Mouse (Mus musculus) lung, embryonic 15.5 days (tissue): ENCODE measurements around the gene Efcab11. TPM values are rescaled to one million over a fixed set of nuclear protein-coding genes. Genes with fewer than 3 reads are reported as not detected.
"Not testable (repeated sequence)": the region's sequence is repeated elsewhere in the genome, so short reads cannot be mapped to it uniquely, and the experiment has no call there.

Source experiments
- ATAC-seq: fragments of 200-750 bp; cut with Nextera tagmentation; 2 replicates; pipeline ENCODE4 v1.8.0; 2017; ENCODE audit warnings: moderate number of reproducible peaks, borderline replicate concordance; ENCODE audit not compliant: low FRiP score, low TSS enrichment; ENCODE audit errors: extremely low read depth
- H3K27ac ChIP-seq: fragments of 300-500 bp; sonication (generic); 2 replicates; pipeline ENCODE4 v1.5.1; 2015; ENCODE audit warnings: moderate library complexity, mild to moderate bottlenecking, inconsistent platforms
- H3K27me3 ChIP-seq: fragments of 300-500 bp; sonication (generic); 2 replicates; pipeline ENCODE4 v1.6.1; 2015; ENCODE audit warnings: inconsistent platforms
- H3K36me3 ChIP-seq: fragments of 300-500 bp; sonication (generic); 2 replicates; pipeline ENCODE4 v1.6.1; 2015; ENCODE audit warnings: inconsistent platforms
- H3K4me1 ChIP-seq: fragments of 300-500 bp; sonication (generic); 2 replicates; pipeline ENCODE4 v1.6.1; 2015; ENCODE audit warnings: inconsistent platforms
- H3K4me2 ChIP-seq: fragments of 300-500 bp; sonication (generic); 2 replicates; pipeline ENCODE4 v1.6.1; 2015; ENCODE audit warnings: inconsistent platforms, mild to moderate bottlenecking, moderate library complexity
- H3K4me3 ChIP-seq: fragments of 300-500 bp; sonication (generic); 2 replicates; pipeline ENCODE4 v1.5.1; 2015; ENCODE audit warnings: mild to moderate bottlenecking, inconsistent platforms
- H3K9ac ChIP-seq: fragments of 300-500 bp; sonication (generic); 2 replicates; pipeline ENCODE4 v1.6.1; 2015; ENCODE audit warnings: inconsistent platforms
- H3K9me3 ChIP-seq: fragments of 300-500 bp; sonication (generic); 2 replicates; pipeline ENCODE4 v1.6.1; 2016; ENCODE audit warnings: inconsistent platforms
- WGBS: fragments of 180-500 bp; shearing (Covaris S2); methylation state at CpG from one replicate; pipeline ENCODE4 v1.1.7; 2015; 5-methylcytosine and 5-hydroxymethylcytosine counted together
- polyA plus RNA-seq: library from polyadenylated mRNA; unstranded; fragments of >200 nt; fragmentation: Nextera tagmentation; extraction: Ambion mirVana; gene quantifications from 2 replicates; pipeline ENCODE4 v1.2.1, GENCODE M21; 2015

Gene Efcab11
- polyA plus RNA-seq, 1 experiment from 2014 or later, result 19.2 TPM

DNA sequence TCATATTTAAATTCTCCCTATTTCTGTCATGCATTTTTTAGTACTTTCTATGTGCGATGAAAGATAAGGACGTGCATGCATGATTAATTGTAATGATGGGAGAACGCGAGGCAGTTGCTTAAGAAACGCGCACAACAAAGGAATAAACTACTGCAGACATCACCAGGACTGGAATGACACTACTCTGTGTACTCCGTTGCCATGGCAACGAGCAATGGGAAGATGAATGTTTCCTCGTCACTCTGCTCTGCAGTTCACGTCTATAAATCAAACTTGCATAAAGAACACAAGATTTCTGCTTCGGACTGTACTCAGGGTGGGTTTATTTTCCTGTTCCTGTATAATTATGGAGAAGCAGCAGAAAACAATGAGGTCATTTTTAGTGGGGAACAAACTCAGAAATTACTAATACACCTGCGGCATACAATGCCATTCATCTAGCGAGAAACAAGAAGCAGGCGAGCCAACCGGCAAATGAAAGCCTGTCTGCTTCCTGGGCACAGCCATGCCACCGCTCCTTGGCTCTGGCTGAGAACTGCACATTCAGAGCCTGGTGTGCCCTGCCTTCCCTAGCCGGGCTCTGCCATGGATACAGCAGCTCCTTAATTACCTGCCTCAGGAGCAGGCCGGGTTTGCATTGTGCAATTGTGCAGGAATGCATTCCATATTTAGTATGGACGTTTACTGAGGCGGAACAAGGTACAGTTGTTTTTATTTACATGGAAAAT, 47.7 kb downstream of the Efcab11 start:
- no peak for ATAC-seq
- Histone ChIP-seq H3K4me2 (no peak overlapping the region), H3K9me3 (no peaks in the 10 kb centered on the region), H3K27ac (no peak overlapping the region), H3K4me3 (no peak overlapping the region), H3K36me3 (no peaks in the 10 kb centered on the region), H3K9ac (no peak overlapping the region), H3K4me1 (no peaks in the 10 kb centered on the region), H3K27me3 (no peaks in the 10 kb centered on the region)
- WGBS, result 74% methylated on average over 20 of the region's 20 CpGs

GRCm38 (mm10) chr12:99833476-99833875, 50.8 kb downstream of the Efcab11 start:
- no peak overlapping the region for H3K4me3 ChIP-seq
- H3K9me3 ChIP-seq, result no peaks in the 10 kb centered on the region
- H3K9ac ChIP-seq, result no peak overlapping the region
- no peak for ATAC-seq
- H3K4me2 ChIP-seq, result no peak overlapping the region
- H3K36me3 ChIP-seq, result no peaks in the 10 kb centered on the region
- WGBS, result 92% methylated on average over 1 of the region's 1 CpGs
- H3K27ac ChIP-seq, result no peak overlapping the region
- H3K4me1 ChIP-seq, result no peaks in the 10 kb centered on the region
- no peaks in the 10 kb centered on the region for H3K27me3 ChIP-seq

DNA sequence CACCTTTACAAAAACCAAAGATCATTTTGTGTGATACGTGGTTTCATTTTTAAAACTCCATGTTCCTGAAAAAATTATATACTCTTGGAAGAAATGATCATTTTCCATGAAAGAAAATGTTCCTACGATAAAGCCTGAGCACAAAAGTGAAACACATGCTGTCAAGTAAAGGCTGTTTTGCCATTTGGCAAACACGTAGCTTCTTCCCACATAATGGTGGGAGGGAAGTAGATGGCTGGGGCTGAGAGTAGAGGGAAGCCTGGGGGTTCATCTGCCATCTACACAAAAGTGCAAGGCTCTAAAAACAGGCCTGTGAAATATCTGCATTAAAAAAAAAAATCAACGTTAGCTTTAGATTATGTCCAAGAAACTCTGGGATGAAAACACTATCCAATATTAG, 61.6 kb downstream of the Efcab11 start:
- ATAC-seq, result no peak
- no peak overlapping the region for H3K9ac ChIP-seq
- H3K27me3 ChIP-seq, result no peaks in the 10 kb centered on the region
- 80% methylated on average over 4 of the region's 4 CpGs for WGBS
- no peaks in the 10 kb centered on the region for H3K36me3 ChIP-seq
- H3K4me3 ChIP-seq, result no peak overlapping the region
- H3K27ac ChIP-seq, result no peak overlapping the region
- no peak overlapping the region for H3K4me2 ChIP-seq
- no peaks in the 10 kb centered on the region for H3K4me1 ChIP-seq
- H3K9me3 ChIP-seq, result no peaks in the 10 kb centered on the region

- Histone ChIP-seq H3K4me3 (no peak overlapping the region), H3K4me1 (no peaks in the 10 kb centered on the region), H3K36me3 (no peaks in the 10 kb centered on the region), H3K9ac (no peak overlapping the region), H3K27me3 (no peaks in the 10 kb centered on the region), H3K4me2 (no peak overlapping the region), H3K27ac (no peak overlapping the region), H3K9me3 (no peaks in the 10 kb centered on the region)
- WGBS, result 65% methylated on average over 12 of the region's 12 CpGs
- no peak for ATAC-seq
Observed at GRCm38 (mm10) chr12:99821309-99821934, 62.8 kb downstream of the Efcab11 start.

DNA sequence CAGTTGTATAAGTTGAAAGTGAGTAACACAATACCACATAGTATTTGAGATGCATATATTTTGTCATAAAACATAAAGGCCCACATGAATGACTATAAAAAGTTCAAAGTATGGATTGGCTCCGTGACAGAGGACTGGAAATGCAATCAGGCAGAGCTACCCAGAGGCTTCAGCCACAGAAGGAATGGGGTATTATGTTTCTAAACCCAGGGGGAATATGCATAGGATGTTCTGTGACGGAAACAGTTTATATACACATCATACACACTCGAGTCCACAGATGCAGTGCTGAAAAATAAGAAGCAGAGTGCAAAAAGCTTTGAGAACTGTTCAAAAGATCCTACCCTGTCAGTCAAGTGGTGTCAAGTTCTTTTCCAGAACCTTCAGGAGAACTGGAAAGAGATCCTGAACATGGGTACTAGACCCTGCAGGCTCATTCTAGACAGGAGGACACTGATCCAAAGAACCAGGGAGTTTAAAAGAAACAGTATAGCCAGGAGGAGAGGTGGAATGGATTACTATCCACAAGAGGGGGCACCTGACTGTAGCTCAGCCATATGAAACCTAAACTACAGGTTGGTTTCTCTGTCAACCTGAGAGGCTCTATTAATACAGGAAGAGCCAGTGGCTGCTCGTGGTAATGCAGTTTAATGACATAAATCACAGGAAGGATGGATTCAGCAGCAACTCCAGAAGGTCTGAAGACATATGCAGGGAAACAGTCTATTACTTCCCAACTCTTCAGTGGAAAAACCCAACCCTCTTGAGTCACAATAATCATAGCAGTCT, 64.9 kb downstream of the Efcab11 start:
- H3K4me1 ChIP-seq, result no peaks in the 10 kb centered on the region
- H3K9ac ChIP-seq, result no peak overlapping the region
- no peaks in the 10 kb centered on the region for H3K9me3 ChIP-seq
- H3K36me3 ChIP-seq, result no peaks in the 10 kb centered on the region
- ATAC-seq, result no peak
- WGBS, result 43% methylated on average over 4 of the region's 4 CpGs
- no peak overlapping the region for H3K27ac ChIP-seq
- H3K27me3 ChIP-seq, result no peaks in the 10 kb centered on the region
- no peak overlapping the region for H3K4me2 ChIP-seq
- H3K4me3 ChIP-seq, result no peak overlapping the region

- H3K4me3 ChIP-seq, H3K4me1 ChIP-seq, H3K36me3 ChIP-seq, ATAC-seq, H3K27ac ChIP-seq, H3K9me3 ChIP-seq, H3K4me2 ChIP-seq, H3K9ac ChIP-seq, H3K27me3 ChIP-seq: not testable (repeated sequence)
- WGBS, result 94% methylated on average over 16 of the region's 16 CpGs
Observed at GRCm38 (mm10) chr12:99818006-99818405, 66.2 kb downstream of the Efcab11 start.

DNA sequence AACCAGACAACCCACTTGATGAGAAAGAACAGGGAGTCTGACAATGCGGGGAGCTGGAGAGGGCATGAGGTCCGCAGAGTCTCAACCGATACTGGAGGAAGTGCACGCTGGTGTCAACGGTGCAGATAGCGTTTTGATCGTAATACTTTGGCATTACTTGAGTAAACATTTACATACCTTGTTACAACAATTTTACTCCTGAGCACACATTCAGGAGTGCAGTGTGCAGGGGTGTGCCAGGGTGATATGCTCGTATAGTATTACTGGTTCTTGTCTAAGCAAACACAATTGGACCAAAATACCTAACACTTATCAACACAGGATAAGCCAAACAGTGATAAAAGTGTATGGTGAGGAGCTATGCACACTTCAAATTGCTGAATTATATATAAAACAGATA, 69.0 kb downstream of the Efcab11 start:
- H3K4me3 ChIP-seq, result no peak overlapping the region
- H3K4me2 ChIP-seq, result no peak overlapping the region
- H3K9me3 ChIP-seq, result no peaks in the 10 kb centered on the region
- H3K9ac ChIP-seq, result no peak overlapping the region
- WGBS, result 53% methylated on average over 8 of the region's 8 CpGs
- no peaks in the 10 kb centered on the region for H3K36me3 ChIP-seq
- no peak for ATAC-seq
- no peaks in the 10 kb centered on the region for H3K27me3 ChIP-seq
- no peak overlapping the region for H3K27ac ChIP-seq
- H3K4me1 ChIP-seq, result no peaks in the 10 kb centered on the region

- ATAC-seq, result no peak
- H3K4me2 ChIP-seq, result no peak overlapping the region
- H3K4me3 ChIP-seq, result no peak overlapping the region
- no peaks in the 10 kb centered on the region for H3K36me3 ChIP-seq
- H3K4me1 ChIP-seq, result no peaks in the 10 kb centered on the region
- H3K27me3 ChIP-seq, result no peaks in the 10 kb centered on the region
- no peak overlapping the region for H3K27ac ChIP-seq
- no peaks in the 10 kb centered on the region for H3K9me3 ChIP-seq
- 74% methylated on average over 5 of the region's 5 CpGs for WGBS
- no peak overlapping the region for H3K9ac ChIP-seq
Observed at GRCm38 (mm10) chr12:99807891-99808290, 76.3 kb downstream of the Efcab11 start.

DNA sequence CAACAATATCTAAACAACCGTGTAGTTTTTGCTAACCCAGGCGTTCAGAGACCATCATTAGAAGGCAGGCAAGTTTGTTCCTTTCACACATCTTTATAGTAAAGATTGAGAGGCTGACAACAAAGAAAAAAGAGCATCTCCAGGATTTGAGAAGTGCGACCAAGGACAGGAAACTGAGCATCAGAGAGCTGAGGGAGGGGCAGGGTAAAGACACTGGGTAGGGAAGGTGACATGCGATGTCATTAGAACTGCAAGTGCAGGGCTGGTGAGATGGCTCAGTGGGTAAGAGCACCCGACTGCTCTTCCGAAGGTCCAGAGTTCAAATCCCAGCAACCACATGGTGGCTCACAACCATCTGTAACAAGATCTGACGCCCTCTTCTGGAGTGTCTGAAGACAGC, 77.5 kb downstream of the Efcab11 start:
- H3K27me3 ChIP-seq, H3K4me3 ChIP-seq, H3K36me3 ChIP-seq, ATAC-seq, H3K9ac ChIP-seq, H3K9me3 ChIP-seq, H3K4me2 ChIP-seq, H3K27ac ChIP-seq, H3K4me1 ChIP-seq: not testable (repeated sequence)
- WGBS, result 85% methylated on average over 7 of the region's 7 CpGs

DNA sequence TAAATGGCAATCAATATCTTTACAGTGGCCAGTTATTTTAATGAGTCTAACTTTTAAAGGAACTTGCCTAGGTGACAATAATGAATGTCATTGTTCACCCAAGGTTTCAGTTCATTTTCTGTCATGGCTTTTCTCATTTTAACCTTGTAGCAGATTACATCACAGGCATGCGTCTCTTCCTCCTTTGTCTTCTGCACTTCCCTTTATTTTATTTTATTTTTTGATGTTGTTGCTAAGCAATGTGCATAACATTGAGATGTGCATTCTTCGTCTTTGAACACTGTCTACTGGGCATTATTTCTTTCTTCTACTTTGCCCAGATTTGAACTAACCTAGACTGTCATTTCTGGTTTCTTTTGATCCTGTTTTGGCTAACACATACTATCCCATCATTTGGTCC, 88.3 kb downstream of the Efcab11 start:
- Histone ChIP-seq H3K9me3 (no peaks in the 10 kb centered on the region), H3K4me1 (no peaks in the 10 kb centered on the region), H3K36me3 (no peaks in the 10 kb centered on the region), H3K27me3 (no peaks in the 10 kb centered on the region), H3K9ac (no peak overlapping the region), H3K4me3 (no peak overlapping the region), H3K27ac (no peak overlapping the region), H3K4me2 (no peak overlapping the region)
- no peak for ATAC-seq
- 77% methylated on average over 2 of the region's 2 CpGs for whole genome bisulfite sequencing

DNA sequence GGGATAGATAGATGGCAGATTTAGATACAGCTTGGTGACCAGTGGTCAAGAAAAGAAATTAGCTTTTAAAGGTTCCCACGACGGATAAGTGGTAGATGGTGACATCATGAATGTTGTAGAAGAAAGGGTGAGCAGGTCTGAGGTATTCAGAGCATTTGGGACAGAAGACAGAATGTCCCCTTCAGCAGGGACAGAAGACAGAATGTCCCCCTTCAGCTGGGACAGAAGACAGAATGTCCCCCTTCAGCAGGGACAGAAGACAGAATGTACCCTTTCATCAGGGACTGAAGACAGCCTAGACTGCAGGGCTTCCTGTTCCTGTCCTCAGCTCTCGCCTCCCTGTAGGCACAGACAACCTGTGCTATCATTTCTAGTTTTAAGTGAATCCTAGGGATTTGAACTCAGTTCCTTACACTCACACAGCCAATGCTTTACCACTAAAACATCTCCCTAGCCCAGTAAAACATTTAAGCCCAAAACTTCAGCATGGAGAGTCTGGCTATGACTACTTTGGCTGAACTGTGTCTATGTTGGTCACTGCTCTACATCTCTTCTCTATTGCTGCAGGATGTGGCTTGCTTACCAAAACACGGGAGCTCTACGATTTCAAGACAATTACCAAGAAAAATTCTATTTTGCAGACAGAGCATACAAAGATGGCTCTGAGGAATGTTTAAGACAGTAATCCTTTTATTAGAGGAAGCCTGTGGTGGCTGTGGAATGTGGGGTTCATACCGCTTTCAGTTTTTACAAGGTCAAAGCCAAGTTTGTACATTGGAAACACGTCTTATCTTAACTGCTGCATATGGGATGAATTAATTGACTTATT, 89.2 kb downstream of the Efcab11 start:
- Histone ChIP-seq H3K4me2 (no peak overlapping the region), H3K9ac (no peak overlapping the region), H3K4me1 (no peaks in the 10 kb centered on the region), H3K9me3 (no peaks in the 10 kb centered on the region), H3K27me3 (no peaks in the 10 kb centered on the region), H3K4me3 (no peak overlapping the region), H3K27ac (no peak overlapping the region), H3K36me3 (no peaks in the 10 kb centered on the region)
- WGBS, result 59% methylated on average over 7 of the region's 7 CpGs
- ATAC-seq, result no peak
